In the genomic region with DNA sequence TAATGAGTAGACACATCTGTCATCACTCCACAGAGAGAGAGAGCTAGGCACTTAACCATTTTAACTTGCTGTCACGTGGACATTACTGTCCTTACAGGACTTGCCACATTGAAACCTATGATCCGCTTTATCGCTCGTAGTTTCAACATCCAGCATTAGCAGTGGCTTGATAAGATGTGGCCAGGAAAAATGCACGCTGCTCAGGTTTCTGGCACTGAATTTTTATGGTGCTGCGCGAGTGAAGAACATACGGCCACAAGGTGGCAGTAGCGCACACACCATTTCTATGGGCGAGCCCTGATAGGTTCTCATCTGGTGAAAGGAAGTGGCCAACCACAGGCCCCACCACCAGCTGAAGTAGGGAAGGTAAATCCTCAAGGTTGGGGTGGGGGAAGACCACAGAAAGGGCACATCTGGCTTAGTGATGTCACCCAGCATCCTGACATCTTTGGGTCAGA, we compare ENCODE assay signal across 7 mouse cellular contexts. TPM values are rescaled to one million over a fixed set of nuclear protein-coding genes. Genes with fewer than 3 reads are reported as not detected.
DNase-seq lines count a peak whose midpoint lies in the region; ATAC-seq lines count a peak whose summit lies in the region.

No protein-coding gene starts in this region.

- peak; percentile 64; the same call in 1 of the 2 replicates for ATAC-seq in limb, embryonic 12.5 days (ENCODE audit: insufficient number of reproducible peaks, insufficient read depth, low FRiP score, low TSS enrichment, low read depth)
- ATAC-seq in midbrain, embryonic 15.5 days (replicated peaks): peak; percentile 85

- no peaks in the 10 kb centered on the region for H3K9me3 ChIP-seq in embryonic facial prominence, embryonic 10.5 days
- H3K9me3 ChIP-seq in limb, embryonic 12.5 days: no peaks in the 10 kb centered on the region
- H3K9me3 ChIP-seq in midbrain, embryonic 15.5 days: no peaks in the 10 kb centered on the region

- no peak overlapping the region for H3K27ac ChIP-seq in embryonic facial prominence, embryonic 10.5 days (replicated peaks)
- H3K27ac ChIP-seq in limb, embryonic 12.5 days: no peak overlapping the region
- no peak overlapping the region for H3K27ac ChIP-seq in midbrain, embryonic 15.5 days

- no peaks in the 10 kb centered on the region for H3K4me1 ChIP-seq in embryonic facial prominence, embryonic 10.5 days
- H3K4me1 ChIP-seq in limb, embryonic 12.5 days (replicated peaks): peaks cover 3% of the 10 kb centered on the region; the same call in 1 of the 2 replicates
- 0 out of 2 replicates have a peak, but pooled peaks cover 3% of the 10 kb centered on the region for H3K4me1 ChIP-seq in midbrain, embryonic 15.5 days

- H3K4me3 ChIP-seq in embryonic facial prominence, embryonic 10.5 days: no peak overlapping the region
- H3K4me3 ChIP-seq in limb, embryonic 12.5 days (replicated peaks): no peak overlapping the region
- no peak overlapping the region for H3K4me3 ChIP-seq in midbrain, embryonic 15.5 days

- H3K9ac ChIP-seq in limb, embryonic 12.5 days (replicated peaks): no peak overlapping the region
- no peak overlapping the region for H3K9ac ChIP-seq in midbrain, embryonic 15.5 days

- H3K27me3 ChIP-seq in embryonic facial prominence, embryonic 10.5 days (replicated peaks; ENCODE audit: low read depth, poor library complexity, severe bottlenecking): no peaks in the 10 kb centered on the region
- no peaks in the 10 kb centered on the region for H3K27me3 ChIP-seq in limb, embryonic 12.5 days
- no peaks in the 10 kb centered on the region for H3K27me3 ChIP-seq in midbrain, embryonic 15.5 days (replicated peaks)

- 17% methylated on average over 10 of the region's 10 CpGs for WGBS in embryonic facial prominence, embryonic 10.5 days
- 13% methylated on average over 10 of the region's 10 CpGs for WGBS in limb, embryonic 12.5 days
- WGBS in midbrain, embryonic 15.5 days: 16% methylated on average over 10 of the region's 10 CpGs

- peak; percentile 71 for DNase-seq in adrenal gland, adult 8-10 months
- DNase-seq in embryonic facial prominence, embryonic 10.5 days (ENCODE audit: low spot score): peak; percentile 83
- peak; percentile 88 to 95 for DNase-seq in heart, adult 18-20 months
- DNase-seq in kidney, adult 18-20 months: peak; percentile 90
- DNase-seq in spleen, adult 18-20 months: peak; percentile 73 to 90

- peaks cover 23% of the 10 kb centered on the region for H3K36me3 ChIP-seq in embryonic facial prominence, embryonic 10.5 days (replicated peaks)
- H3K36me3 ChIP-seq in limb, embryonic 12.5 days: peaks cover 17% of the 10 kb centered on the region
- H3K36me3 ChIP-seq in midbrain, embryonic 15.5 days (replicated peaks): peaks cover 5% of the 10 kb centered on the region; the same call in 1 of the 2 replicates

- H3K4me2 ChIP-seq in limb, embryonic 12.5 days: no peak overlapping the region
- H3K4me2 ChIP-seq in midbrain, embryonic 15.5 days: no peak overlapping the region

RNA-seq across cellular contexts. Expression of gene Cisd2, which starts 21.5 kb away (rescaled TPM):
- total RNA-seq in adrenal gland, adult 8-10 months (2022): 10 to 100 TPM; 30.2 to 34.4 (median 32.5) TPM
- polyA plus RNA-seq in embryonic facial prominence, embryonic 10.5 days (2016; fragmentation: Nextera tagmentation; extraction: Ambion mirVana): 74.9 and 81.1 TPM in 2 replicates
- 10 to 100 TPM; 44.1 to 49.3 TPM for total RNA-seq in heart, adult 18-20 months (2021)
- 74.8 and 77.0 TPM in 2 replicates for polyA plus RNA-seq in limb, embryonic 12.5 days (2016; fragmentation: Nextera tagmentation; extraction: Ambion mirVana)
- polyA plus RNA-seq in midbrain, embryonic 15.5 days (2015; fragmentation: Nextera tagmentation; extraction: Ambion mirVana): 67.2 and 72.0 TPM in 2 replicates

RNA-seq across cellular contexts. Expression of gene Ube2d3, which starts 35.7 kb away (rescaled TPM):
- 100 to 1,000 TPM; 299 to 393 (median 336) TPM for total RNA-seq in adrenal gland, adult 8-10 months (2022)
- 539 and 556 TPM in 2 replicates for polyA plus RNA-seq in embryonic facial prominence, embryonic 10.5 days (2016; fragmentation: Nextera tagmentation; extraction: Ambion mirVana)
- total RNA-seq in heart, adult 18-20 months (2021): 100 to 1,000 TPM; 365 to 406 TPM
- polyA plus RNA-seq in limb, embryonic 12.5 days (2016; fragmentation: Nextera tagmentation; extraction: Ambion mirVana): 476 and 501 TPM in 2 replicates
- polyA plus RNA-seq in midbrain, embryonic 15.5 days (2015; fragmentation: Nextera tagmentation; extraction: Ambion mirVana): 329 and 339 TPM in 2 replicates

RNA-seq across cellular contexts. Expression of gene Slc9b1, which starts 54.4 kb away (rescaled TPM):
- under 1 TPM in 3 of 4 experiments, not detected in 1; 0.17 to 1.00 (median 0.92) TPM for total RNA-seq in adrenal gland, adult 8-10 months (2022)
- 0.62 TPM in 1 of 2 replicates, not detected in the other for polyA plus RNA-seq in embryonic facial prominence, embryonic 10.5 days (2016; fragmentation: Nextera tagmentation; extraction: Ambion mirVana)
- under 1 TPM; 0.69 to 0.92 TPM for total RNA-seq in heart, adult 18-20 months (2021)
- polyA plus RNA-seq in limb, embryonic 12.5 days (2016; fragmentation: Nextera tagmentation; extraction: Ambion mirVana): 0.49 TPM in 1 of 2 replicates, not detected in the other
- 0.56 TPM in 1 of 2 replicates, not detected in the other for polyA plus RNA-seq in midbrain, embryonic 15.5 days (2015; fragmentation: Nextera tagmentation; extraction: Ambion mirVana)
